Comparison of ENCODE assay signal across 23 mouse cellular contexts in the genomic region with DNA sequence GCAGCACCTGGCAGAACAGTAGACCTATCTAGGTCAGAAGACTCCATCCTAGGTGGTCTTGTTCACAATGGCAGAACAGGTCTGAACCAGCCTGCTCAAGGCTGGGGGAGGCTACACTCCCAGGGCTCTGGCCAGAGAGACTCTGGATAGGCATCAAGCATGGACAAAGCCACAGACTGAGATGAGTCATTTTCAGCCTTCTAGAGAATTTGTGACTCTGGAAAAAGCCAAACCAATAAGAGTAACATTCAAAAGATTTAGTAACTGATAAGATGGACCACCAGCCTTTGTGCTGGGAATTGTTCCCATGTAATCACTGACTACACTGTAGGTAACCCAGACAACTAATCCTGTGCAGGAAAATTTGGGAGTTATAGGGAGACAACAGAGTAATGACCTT.
"Had no signal": no experiment of that assay in that cellular context is flagged by ENCODE, and none has a peak within 500 bp of the region (broad histone marks: within the 10 kb centered on the region; RNA-seq: fewer than 3 reads in every experiment).

No protein-coding gene starts in this region.

- H3K4me1 ChIP-seq: liver, embryonic 12.5 days; liver, embryonic 15.5 days; lung, embryonic 15.5 days; megakaryocyte, embryonic 14.5 days; midbrain, embryonic 10.5 days; midbrain, embryonic 13.5 days; neural tube, embryonic 12.5 days; neural tube, embryonic 15.5 days; stomach, embryonic 15.5 days had no signal

- DNase-seq: kidney, adult 11 months; kidney, adult 9 months; kidney, postnatal 14 days; kidney, postnatal 4 days; left cerebral cortex, postnatal 4 days; liver; lung, postnatal 10 days; lung, postnatal 36 days; retina, postnatal 1 day; right cerebral cortex, postnatal 25 days; spleen, adult 18-20 months; thymus, postnatal 25 days had no signal

- H3K27me3 ChIP-seq: limb, embryonic 13.5 days; liver, embryonic 12.5 days; liver, embryonic 15.5 days; lung, embryonic 15.5 days; megakaryocyte, embryonic 14.5 days; midbrain, embryonic 13.5 days; neural tube, embryonic 12.5 days; neural tube, embryonic 15.5 days; stomach, embryonic 15.5 days had no signal

- H3K27ac ChIP-seq: limb, embryonic 13.5 days; liver, embryonic 12.5 days; liver, embryonic 15.5 days; lung, embryonic 15.5 days; midbrain, embryonic 10.5 days; midbrain, embryonic 13.5 days; neural tube, embryonic 12.5 days; neural tube, embryonic 15.5 days; stomach, embryonic 15.5 days had no signal

- ATAC-seq: liver, embryonic 12.5 days; midbrain, embryonic 13.5 days; midbrain, embryonic 16.5 days had no signal

- H3K36me3 ChIP-seq: limb, embryonic 13.5 days; liver, embryonic 12.5 days; liver, embryonic 15.5 days; lung, embryonic 15.5 days; midbrain, embryonic 10.5 days; midbrain, embryonic 13.5 days; neural tube, embryonic 12.5 days; neural tube, embryonic 15.5 days; stomach, embryonic 15.5 days had no signal

- H3K4me2 ChIP-seq: limb, embryonic 13.5 days; liver, embryonic 12.5 days; liver, embryonic 15.5 days; lung, embryonic 15.5 days; midbrain, embryonic 13.5 days; neural tube, embryonic 12.5 days; neural tube, embryonic 15.5 days; stomach, embryonic 15.5 days had no signal

- H3K4me3 ChIP-seq: limb, embryonic 13.5 days; liver, embryonic 12.5 days; liver, embryonic 15.5 days; lung, embryonic 15.5 days; megakaryocyte, embryonic 14.5 days; midbrain, embryonic 10.5 days; midbrain, embryonic 13.5 days; neural tube, embryonic 12.5 days; neural tube, embryonic 15.5 days; stomach, embryonic 15.5 days had no signal
